Mouse (Mus musculus) spleen, adult 12 weeks (tissue): ENCODE data around the gene Krt80.
A peak's percentile ranks its signal among the peaks of the same experiment; 100 is the strongest.

Experiments
- DNase-seq: peaks from one replicate; pipeline ENCODE4 v3.0.0; 2022; ENCODE audit warnings: low spot score

The Krt80 gene

GRCm38 (mm10) chr15:101374879-101375278 is 4.9 kb upstream of the Krt80 start:
- DNase-seq, result no peak

- DNase-seq, result no peak
Observed at GRCm38 (mm10) chr15:101373286-101373898, 3.4 kb upstream of the Krt80 start.

GRCm38 (mm10) chr15:101372131-101372977 is 2.4 kb upstream of the Krt80 start:
- no peak for DNase-seq

GRCm38 (mm10) chr15:101371141-101371985 is 1.4 kb upstream of the Krt80 start:
- DNase-seq, result no peak

- DNase-seq, result no peak
Observed at GRCm38 (mm10) chr15:101369382-101370100, 421 bp downstream of the Krt80 start.

- DNase-seq, result no peak
Observed at GRCm38 (mm10) chr15:101368502-101369381, 1.2 kb downstream of the Krt80 start.

- no peak for DNase-seq
Observed at GRCm38 (mm10) chr15:101368015-101368414, 1.9 kb downstream of the Krt80 start.

GRCm38 (mm10) chr15:101367497-101367896 is 2.5 kb downstream of the Krt80 start:
- no peak for DNase-seq

- DNase-seq, result no peak
Observed at GRCm38 (mm10) chr15:101366926-101367325, 3.0 kb downstream of the Krt80 start.

- no peak for DNase-seq
Observed at GRCm38 (mm10) chr15:101366482-101366881, 3.5 kb downstream of the Krt80 start.

- no peak for DNase-seq
Observed at GRCm38 (mm10) chr15:101365721-101366120, 4.2 kb downstream of the Krt80 start.

- DNase-seq, result no peak
Observed at GRCm38 (mm10) chr15:101364891-101365671, 4.9 kb downstream of the Krt80 start.

GRCm38 (mm10) chr15:101364425-101364824 is 5.5 kb downstream of the Krt80 start:
- DNase-seq, result no peak

- no peak for DNase-seq
Observed at GRCm38 (mm10) chr15:101363933-101364332, 6.0 kb downstream of the Krt80 start.

GRCm38 (mm10) chr15:101362393-101363010 is 7.5 kb downstream of the Krt80 start:
- peak; percentile 13 for DNase-seq

GRCm38 (mm10) chr15:101355382-101355786 is 14.6 kb downstream of the Krt80 start:
- DNase-seq, result no peak

GRCm38 (mm10) chr15:101352706-101353465 is 17.1 kb downstream of the Krt80 start:
- no peak for DNase-seq

GRCm38 (mm10) chr15:101352047-101352446 is 17.9 kb downstream of the Krt80 start:
- DNase-seq, result no peak
